Mouse (Mus musculus): ENCODE results near the gene Gnaq.

Gene Gnaq

DNA sequence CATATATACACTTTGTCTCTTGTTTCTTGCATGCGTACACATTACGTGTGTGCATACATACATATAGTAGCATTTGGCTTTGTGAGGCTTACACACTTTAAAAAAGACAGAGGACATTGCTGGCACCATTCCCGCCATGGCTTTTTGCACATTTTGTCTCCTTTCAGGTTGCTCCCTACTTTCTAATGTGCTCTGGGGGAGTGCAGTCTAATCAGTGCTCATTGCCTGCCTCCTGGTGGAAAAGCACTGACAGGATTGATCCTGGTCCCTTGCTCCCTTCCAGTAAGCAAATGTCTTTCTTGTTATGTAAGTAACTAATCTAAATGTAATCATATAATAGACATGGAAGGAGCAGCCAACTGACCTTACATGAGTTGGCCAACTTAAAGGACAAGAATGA is 65.5 kb downstream of the Gnaq start:
- DNase-seq (ENCODE audit: low spot score) = peak; percentile 50

- DNase-seq (ENCODE audit: low spot score) = no peak
Measured at GRCm38 (mm10) chr19:16201356-16201755, 68.7 kb downstream of the Gnaq start.

GRCm38 (mm10) chr19:16204776-16205680 is 72.4 kb downstream of the Gnaq start:
- DNase-seq (ENCODE audit: low spot score) = no peak

DNA sequence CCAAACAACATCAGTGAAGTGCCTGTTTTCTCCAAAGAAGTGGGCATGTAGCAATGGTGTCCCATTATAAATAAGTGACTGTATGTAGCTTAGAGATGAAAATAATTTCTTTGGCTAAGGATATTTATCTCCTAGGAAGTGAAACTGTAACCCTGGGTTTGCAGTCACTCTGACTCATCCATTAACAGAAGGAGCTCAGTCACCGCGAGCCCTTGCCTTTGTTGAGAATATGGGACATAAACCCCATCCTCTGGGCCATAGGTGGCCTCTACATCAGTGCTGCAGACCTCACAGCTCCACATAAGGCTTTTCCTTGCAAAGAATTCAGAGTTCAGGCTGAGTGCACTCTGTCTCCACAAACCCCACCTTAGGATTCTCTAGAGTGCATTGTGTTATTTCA is 77.0 kb downstream of the Gnaq start:
- no peak for DNase-seq (ENCODE audit: low spot score)

GRCm38 (mm10) chr19:16214946-16215345 is 82.3 kb downstream of the Gnaq start:
- DNase-seq (ENCODE audit: low spot score) = peak; percentile 29

DNA sequence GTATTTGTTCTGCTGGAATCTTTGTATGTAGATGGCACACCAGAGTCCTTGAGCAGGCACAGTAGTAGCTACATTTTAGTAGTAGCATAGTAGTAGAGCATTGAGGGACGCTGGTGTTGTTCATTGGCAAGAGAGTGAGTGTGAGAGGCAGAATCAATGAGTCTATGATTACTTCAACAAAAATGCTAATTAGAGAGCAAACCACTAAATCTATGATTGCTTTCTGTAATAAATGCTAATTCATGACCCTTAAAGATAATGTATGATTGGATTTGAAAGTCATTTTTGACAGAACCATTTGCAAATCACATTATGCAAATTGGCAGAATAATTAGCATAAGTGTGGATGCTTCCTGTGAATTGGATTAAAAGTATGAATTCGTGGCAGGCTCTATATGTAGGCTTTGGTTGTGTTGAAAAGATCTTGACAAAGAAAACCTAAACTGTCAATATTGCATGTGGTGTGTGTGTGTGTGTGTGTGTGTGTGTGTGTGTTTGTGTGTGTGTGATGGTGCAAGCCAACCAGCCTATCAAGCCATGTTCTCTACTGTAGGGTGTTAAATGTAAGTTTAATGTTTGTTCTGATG is 82.9 kb downstream of the Gnaq start:
- no peak for DNase-seq (ENCODE audit: low spot score)

DNA sequence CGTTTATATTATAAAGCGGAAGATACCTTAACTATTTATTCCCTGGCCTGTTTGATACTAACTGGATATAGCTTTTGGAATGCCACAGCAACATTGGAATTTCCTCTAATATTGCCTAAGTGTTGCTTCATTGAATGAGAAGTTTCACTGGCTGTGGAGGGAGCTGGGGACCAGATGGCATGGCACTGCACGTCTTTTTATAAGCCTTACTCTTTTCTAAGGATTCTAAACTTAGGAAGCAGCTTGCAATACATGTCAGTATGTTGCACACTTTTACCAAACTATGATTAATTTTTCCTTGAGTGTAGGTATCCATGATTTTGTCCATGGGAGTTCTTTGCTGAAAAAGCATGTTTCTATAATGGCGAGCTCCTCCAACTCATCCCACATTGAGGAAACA is 87.3 kb downstream of the Gnaq start:
- DNase-seq (ENCODE audit: low spot score) = peak; percentile 15

- peak; percentile 96 for DNase-seq (ENCODE audit: low spot score)
Measured at GRCm38 (mm10) chr19:16222526-16222925, 89.9 kb downstream of the Gnaq start.

GRCm38 (mm10) chr19:16223126-16223525 is 90.5 kb downstream of the Gnaq start:
- peak; percentile 92 for DNase-seq (ENCODE audit: low spot score)

DNA sequence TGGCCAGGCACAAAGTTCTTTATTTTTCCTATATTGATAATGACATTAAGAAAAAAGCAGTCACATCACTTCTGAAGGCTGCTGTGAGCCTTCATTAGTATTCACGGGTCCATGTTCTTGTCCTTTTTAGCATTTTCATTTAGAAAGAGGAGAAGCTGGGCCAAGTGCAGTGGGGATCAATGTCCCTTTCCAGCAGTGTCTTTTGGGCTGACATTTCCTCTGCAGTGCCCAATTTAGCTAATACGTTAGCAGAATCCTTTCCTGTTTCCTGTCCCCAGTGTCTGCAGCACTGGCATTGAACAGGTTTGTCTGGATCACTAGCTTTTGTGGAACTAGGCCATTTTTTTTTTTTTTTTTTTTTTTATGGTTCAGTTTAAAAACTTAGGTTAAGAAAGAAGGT is 92.2 kb downstream of the Gnaq start:
- DNase-seq (ENCODE audit: low spot score) = peak; percentile 27

GRCm38 (mm10) chr19:16231584-16231983 is 99.0 kb downstream of the Gnaq start:
- DNase-seq (ENCODE audit: low spot score) = no peak

GRCm38 (mm10) chr19:16235594-16235993 is 103.0 kb downstream of the Gnaq start:
- DNase-seq (ENCODE audit: low spot score) = no peak

DNA sequence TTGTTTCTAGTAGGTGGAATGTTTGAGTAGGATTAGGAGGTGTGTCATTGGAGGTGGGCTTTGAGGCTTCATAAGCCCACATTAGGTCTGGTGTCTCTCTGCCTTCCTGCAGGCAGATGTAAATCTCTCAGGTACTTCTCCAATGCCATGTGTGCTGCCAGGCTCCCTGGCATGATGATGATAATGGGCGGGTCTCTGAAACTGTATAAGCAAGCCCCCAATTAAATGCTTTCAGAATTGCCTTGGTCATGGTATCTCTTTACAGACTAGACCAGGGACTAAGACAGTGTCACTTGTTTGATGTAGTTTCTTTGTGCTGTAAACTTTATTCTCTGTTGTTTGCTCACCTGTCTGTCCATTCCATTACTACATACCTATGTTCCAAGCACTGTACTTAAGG is 104.4 kb downstream of the Gnaq start:
- no peak for DNase-seq (ENCODE audit: low spot score)

GRCm38 (mm10) chr19:16238072-16238471 is 105.4 kb downstream of the Gnaq start:
- DNase-seq (ENCODE audit: low spot score) = no peak

DNA sequence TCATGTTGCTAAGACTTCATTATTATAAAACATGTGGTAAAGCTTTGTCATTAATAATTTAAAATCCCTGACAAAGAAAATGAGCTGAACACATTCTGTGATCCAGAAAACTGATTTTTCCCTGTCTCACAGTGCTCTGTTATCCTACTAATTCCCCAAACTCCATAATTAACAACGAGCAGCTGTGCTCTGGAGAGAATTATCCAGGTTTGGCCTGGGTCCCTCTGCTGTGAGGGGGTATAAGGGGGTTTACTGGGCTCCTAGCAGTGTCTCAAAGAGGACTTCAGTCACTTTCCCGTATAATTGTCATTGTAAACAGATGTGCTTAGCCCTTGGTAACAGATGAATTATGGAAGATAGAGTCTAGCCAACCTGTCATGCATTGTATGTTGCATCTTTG is 105.9 kb downstream of the Gnaq start:
- no peak for DNase-seq (ENCODE audit: low spot score)

DNA sequence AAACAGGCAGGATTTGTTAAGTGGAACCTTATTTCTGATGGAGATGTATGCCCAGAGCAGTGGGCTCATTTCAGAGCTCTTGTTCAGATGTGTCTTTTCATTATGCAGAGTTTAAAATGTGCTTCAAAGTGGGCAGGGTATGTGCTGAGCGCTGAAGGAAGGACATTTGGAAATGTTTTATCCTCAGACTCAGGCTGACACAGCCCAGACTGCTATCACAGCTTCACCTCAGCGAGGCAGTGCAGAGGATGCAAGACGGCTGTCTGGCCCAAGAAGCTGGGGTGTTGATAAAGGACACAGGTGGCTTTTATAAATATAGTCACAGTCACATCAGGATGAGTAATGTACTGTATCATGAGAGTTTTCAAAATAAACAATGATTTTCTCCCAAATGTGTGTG is 110.1 kb downstream of the Gnaq start:
- no peak for DNase-seq (ENCODE audit: low spot score)

- no peak for DNase-seq (ENCODE audit: low spot score)
Measured at GRCm38 (mm10) chr19:16249025-16249424, 116.4 kb downstream of the Gnaq start.

DNA sequence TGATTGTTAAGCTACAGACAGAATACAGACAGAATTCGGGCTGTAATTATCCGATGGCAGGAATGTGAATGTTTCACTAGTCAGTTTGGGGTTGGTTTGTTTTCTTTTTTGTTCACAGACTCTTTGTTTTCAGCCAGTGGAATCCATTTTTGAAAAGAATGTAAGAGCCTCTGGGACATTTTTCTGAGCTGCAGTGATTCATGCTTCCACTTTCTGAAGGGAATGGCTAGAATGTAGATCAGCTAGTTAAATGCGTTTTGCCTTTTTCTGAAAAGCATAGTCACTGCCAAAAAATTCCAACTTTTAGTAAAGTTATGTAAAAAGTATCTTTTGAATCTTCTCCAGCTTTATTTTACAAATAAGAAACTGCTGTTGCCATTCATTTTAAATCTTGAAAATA is 118.3 kb downstream of the Gnaq start:
- peak; percentile 30 for DNase-seq (ENCODE audit: low spot score)

- no peak for DNase-seq (ENCODE audit: low spot score)
Measured at GRCm38 (mm10) chr19:16251819-16252218, 119.2 kb downstream of the Gnaq start.

DNA sequence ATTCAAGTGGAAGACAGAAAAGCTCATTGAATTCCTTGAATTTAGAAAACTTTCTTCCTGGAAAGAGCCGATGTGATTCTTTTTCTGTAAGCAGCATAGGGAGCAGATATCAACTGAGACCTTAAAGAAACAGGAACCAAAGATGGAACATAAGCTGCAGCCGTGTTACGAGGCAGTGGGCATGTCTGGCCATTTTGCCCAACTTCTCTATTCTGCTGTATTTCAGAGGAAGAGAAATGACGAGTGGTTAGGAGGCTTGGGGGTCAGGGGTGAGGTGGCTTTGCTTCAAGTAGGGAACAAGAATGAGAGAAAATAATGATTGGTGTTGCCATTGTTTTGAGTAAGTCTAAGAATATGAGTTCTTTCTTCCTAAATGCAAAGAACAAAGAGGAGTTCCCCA is 120.1 kb downstream of the Gnaq start:
- DNase-seq (ENCODE audit: low spot score) = no peak

GRCm38 (mm10) chr19:16254881-16255280 is 122.2 kb downstream of the Gnaq start:
- DNase-seq (ENCODE audit: low spot score) = no peak

- no peak for DNase-seq (ENCODE audit: low spot score)
Measured at GRCm38 (mm10) chr19:16255294-16255693, 122.7 kb downstream of the Gnaq start.

GRCm38 (mm10) chr19:16258766-16259355 is 126.2 kb downstream of the Gnaq start:
- no peak for DNase-seq (ENCODE audit: low spot score)
